Mouse (Mus musculus) layer of hippocampus, adult 6 months (tissue): ENCODE measurements around the gene Aaed1. TPM values are rescaled to one million over a fixed set of nuclear protein-coding genes. Genes with fewer than 3 reads are reported as not detected.

Experiments
- long read RNA-seq, 2 experiments: library from polyadenylated mRNA; unstranded; transcript quantifications; one replicate each; pipeline ENCODE4 v2.0.0; 2019 to 2020
- polyA plus RNA-seq: library from polyadenylated mRNA; unstranded; fragments of <200 nt; fragmentation: Nextera tagmentation; gene quantifications from 2 replicates; pipeline ENCODE4 v1.2.3, GENCODE M21; 2021

Aaed1 gene
- polyA plus RNA-seq = 24.9 and 36.2 TPM in 2 replicates
- long read RNA-seq, experiment 1, partial matches to known transcripts = 1 of 15 reads
- long read RNA-seq, experiment 1, other reads (novel, unspliced or antisense) = 5 of 15 reads
- long read RNA-seq, experiment 2, transcript Aaed1-201 (5 exons, 791 nt) = minor isoform, 11 of 85 reads
- long read RNA-seq, experiment 2, transcript Aaed1-207 (6 exons, 3,011 nt) = major isoform, 57 of 85 reads
- long read RNA-seq, experiment 2, partial matches to known transcripts = 9 of 85 reads
- long read RNA-seq, experiment 2, other reads (novel, unspliced or antisense) = 7 of 85 reads

GRCm38 (mm10) chr13:64312024-64312915, at the start of gene Aaed1:
Aaed1 (minus strand) TSS chr13:64312710.

GRCm38 (mm10) chr13:64274879-64275753, 37.4 kb downstream of the Aaed1 start, which contains the start of gene Cdc14b:
Cdc14b (minus strand) TSS chr13:64275290.

Other genes starting within 250 kb of the Aaed1 start
- gene Hsd17b3, start 223.5 kb downstream of the Aaed1 start, polyA plus RNA-seq = not detected in 2 replicates
- gene Slc35d2, start 183.3 kb downstream of the Aaed1 start, polyA plus RNA-seq = 0.89 and 1.2 TPM in 2 replicates
- 10.8 and 12.5 TPM in 2 replicates for gene Zfp367, start 159.5 kb downstream of the Aaed1 start, polyA plus RNA-seq
- gene Habp4, start 150.9 kb downstream of the Aaed1 start, polyA plus RNA-seq = 83.6 and 108 TPM in 2 replicates
- 1.0 and 1.7 TPM in 2 replicates for gene Cdc14b, start 37.4 kb downstream of the Aaed1 start, polyA plus RNA-seq
- gene Ctsl, start 58.2 kb upstream of the Aaed1 start, polyA plus RNA-seq = 119 and 128 TPM in 2 replicates
- gene Cdk20, start 119.6 kb upstream of the Aaed1 start, polyA plus RNA-seq = 6.3 and 8.5 TPM in 2 replicates
- not detected in 2 replicates for gene Fam240b, start 185.1 kb upstream of the Aaed1 start, polyA plus RNA-seq